Mouse (Mus musculus) E14TG2a.4 (cell line): ENCODE measurements at regions not wholly inside any gene's neighbourhood (a gene's known extent, or its start where the extent isn't known, plus 50 kb on each side); places are given as distances from the start of the nearest gene placed in this dataset.
"Not testable (repeated sequence)": the region's sequence is repeated elsewhere in the genome, so short reads cannot be mapped to it uniquely, and the experiment has no call there.

Experiments
- CTCF ChIP-seq: conservative IDR thresholded peaks from 2 replicates; pipeline ENCODE4 v1.5.1; 2014; ENCODE audit warnings: low read length
- NANOG ChIP-seq: IDR thresholded peaks from 2 replicates; pipeline ENCODE4 v1.6.1; 2014; ENCODE audit warnings: borderline replicate concordance, low read length, mixed read lengths
- POU5F1 ChIP-seq: IDR thresholded peaks from 2 replicates; pipeline ENCODE4 v1.6.1; 2014; ENCODE audit warnings: low read length, borderline replicate concordance

DNA sequence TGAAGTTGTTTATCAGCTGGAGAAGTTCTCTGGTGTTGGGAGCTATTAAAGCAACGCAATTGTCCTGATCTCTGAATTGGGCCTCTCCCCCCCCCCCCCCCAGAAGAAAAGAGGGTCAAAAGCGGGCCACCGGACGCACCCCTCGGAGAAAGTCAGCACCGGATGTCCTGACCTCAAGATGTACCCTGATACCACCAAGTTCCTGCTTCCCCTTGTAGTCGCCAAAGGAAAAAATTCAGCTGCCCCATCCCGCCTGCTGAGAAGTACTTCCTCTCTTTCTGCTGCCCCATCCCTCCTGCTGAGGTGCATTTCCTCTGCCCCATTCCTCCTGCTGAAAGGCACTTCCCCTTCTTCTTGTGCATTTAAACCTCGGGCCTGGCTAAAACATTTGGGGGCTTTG is 1191.1 kb upstream of the 1700008P02Rik start:
- TF ChIP-seq CTCF, NANOG, POU5F1: not testable (repeated sequence)
